In the genomic region with DNA sequence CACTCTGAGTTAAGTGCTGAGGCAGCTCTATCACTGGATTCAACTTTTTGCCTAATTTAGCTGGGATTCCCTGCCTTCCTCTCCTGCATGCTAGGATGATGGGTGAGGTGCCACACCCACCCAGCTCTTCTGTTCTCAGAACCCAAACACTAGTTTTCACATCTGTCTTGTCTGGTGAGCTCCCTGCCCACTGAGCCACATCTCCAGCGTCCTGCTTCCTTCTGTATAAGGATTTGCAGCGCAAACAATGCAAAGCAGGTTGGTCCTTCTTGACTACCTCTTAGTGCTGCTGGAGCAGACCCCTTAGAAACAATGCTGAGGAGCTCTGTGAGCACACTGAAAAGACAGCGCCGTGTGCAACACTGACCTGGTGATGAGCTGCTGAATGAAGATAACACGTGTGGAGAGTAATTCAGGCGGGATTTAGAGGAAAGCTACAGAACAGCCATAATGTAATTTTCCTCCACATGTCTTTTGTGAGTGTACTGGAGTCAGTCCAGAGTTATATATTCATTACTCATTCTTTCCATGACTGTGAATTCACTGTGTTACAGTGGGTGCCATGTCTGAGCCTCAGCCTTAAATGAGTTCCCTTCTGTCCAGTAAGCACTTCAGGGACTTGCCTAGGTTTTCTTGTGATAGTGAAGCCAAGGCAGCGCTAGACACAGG, we compare ENCODE assay signal across 14 mouse cellular contexts. TPM values are rescaled to one million over a fixed set of nuclear protein-coding genes. Genes with fewer than 3 reads are reported as not detected.
DNase-seq lines count a peak whose midpoint lies in the region; ATAC-seq and TF ChIP-seq lines count a peak whose summit lies in the region.
"Had no signal": no experiment of that assay in that cellular context is flagged by ENCODE, and none has a peak within 500 bp of the region (broad histone marks: within the 10 kb centered on the region; RNA-seq: fewer than 3 reads in every experiment).

No protein-coding gene starts in this region.

- TF ChIP-seq POLR2A in liver, adult 2 months (IDR thresholded peaks at IDR 0.05; ENCODE audit: extremely low read depth, insufficient read depth, low read length): no peak

- no peaks in the 10 kb centered on the region for H3K9me3 ChIP-seq in heart, embryonic 14.5 days (ENCODE audit: control insufficient read depth, low read length)
- no peaks in the 10 kb centered on the region for H3K9me3 ChIP-seq in liver, embryonic 12.5 days (replicated peaks)
- H3K9me3 ChIP-seq: neural tube, embryonic 12.5 days had no signal

- ATAC-seq in heart, embryonic 14.5 days (ENCODE audit: insufficient number of reproducible peaks, insufficient read depth, low FRiP score, low read depth): no peak
- ATAC-seq in liver, embryonic 12.5 days: no peak

- WGBS in heart, embryonic 14.5 days: 57% methylated on average over 7 of the region's 7 CpGs
- WGBS in liver, adult 2 months: 74% methylated on average over 7 of the region's 7 CpGs
- 50% methylated on average over 7 of the region's 7 CpGs for WGBS in liver, embryonic 12.5 days (ENCODE audit: insufficient replicate concordance)

- no peak overlapping the region for H3K9ac ChIP-seq in heart, embryonic 14.5 days (ENCODE audit: low read length)
- no peak overlapping the region for H3K9ac ChIP-seq in liver, adult 2 months (ENCODE audit: low read depth, low read length)
- H3K9ac ChIP-seq in liver, embryonic 12.5 days: no peak overlapping the region
- H3K9ac ChIP-seq: neural tube, embryonic 12.5 days had no signal

- H3K4me3 ChIP-seq in heart, embryonic 14.5 days (ENCODE audit: control insufficient read depth in 1 of 2, insufficient read depth in 1 of 2, low read depth in 1 of 2, low read length in 2 of 2): no peak overlapping the region
- no peak overlapping the region for H3K4me3 ChIP-seq in liver, adult 2 months (ENCODE audit: insufficient read depth, low read depth, low read length)
- H3K4me3 ChIP-seq in liver, embryonic 12.5 days: no peak overlapping the region
- H3K4me3 ChIP-seq: megakaryocyte, embryonic 14.5 days; neural tube, embryonic 12.5 days had no signal

- peaks cover 3 to 8% of the 10 kb centered on the region in 2 experiments for H3K4me1 ChIP-seq in heart, embryonic 14.5 days (ENCODE audit: control insufficient read depth in 2 of 2, insufficient read depth in 2 of 2, low read length in 2 of 2)
- H3K4me1 ChIP-seq in liver, adult 2 months (ENCODE audit: control insufficient read depth, insufficient read depth, low read length): peaks cover 2% of the 10 kb centered on the region; the same call in 1 of the 2 replicates
- peaks cover 27% of the 10 kb centered on the region for H3K4me1 ChIP-seq in liver, embryonic 12.5 days
- H3K4me1 ChIP-seq: neural tube, embryonic 12.5 days had no signal

- peak overlapping the region; percentile 16 to 37; a peak in 2 of 4 replicates for H3K27ac ChIP-seq in heart, embryonic 14.5 days (replicated peaks in 1 of 2; ENCODE audit: control insufficient read depth in 1 of 2, insufficient read depth in 1 of 2, low read depth in 2 of 2, low read length in 2 of 2)
- peak overlapping the region; percentile 51 for H3K27ac ChIP-seq in liver, adult 2 months (replicated peaks; ENCODE audit: insufficient read depth, low read depth, low read length)
- peak overlapping the region; percentile 16; the same call in 1 of the 2 replicates for H3K27ac ChIP-seq in liver, embryonic 12.5 days
- H3K27ac ChIP-seq: neural tube, embryonic 12.5 days had no signal

- no peaks in the 10 kb centered on the region for H3K79me2 ChIP-seq in liver, adult 2 months (ENCODE audit: control insufficient read depth, insufficient read depth, low read length)

- no peak overlapping the region for H3K4me2 ChIP-seq in heart, embryonic 14.5 days (ENCODE audit: low read length)
- H3K4me2 ChIP-seq in liver, embryonic 12.5 days: no peak overlapping the region
- H3K4me2 ChIP-seq: neural tube, embryonic 12.5 days had no signal

- no peak for TF ChIP-seq CTCF in liver, adult 2 months (IDR thresholded peaks at IDR 0.05; ENCODE audit: low read depth, low read length)

- no peaks in the 10 kb centered on the region for H3K36me3 ChIP-seq in heart, embryonic 14.5 days (ENCODE audit: control insufficient read depth, insufficient read depth, low read length)
- no peaks in the 10 kb centered on the region for H3K36me3 ChIP-seq in liver, adult 2 months (ENCODE audit: control insufficient read depth, insufficient read depth, low read length)
- no peaks in the 10 kb centered on the region for H3K36me3 ChIP-seq in liver, embryonic 12.5 days
- H3K36me3 ChIP-seq: neural tube, embryonic 12.5 days had no signal

- H3K27me3 ChIP-seq in heart, embryonic 14.5 days (ENCODE audit: control insufficient read depth, insufficient read depth, low read length): no peaks in the 10 kb centered on the region
- no peaks in the 10 kb centered on the region for H3K27me3 ChIP-seq in liver, adult 2 months (ENCODE audit: control insufficient read depth, insufficient read depth, low read length)
- H3K27me3 ChIP-seq in liver, embryonic 12.5 days (replicated peaks): no peaks in the 10 kb centered on the region; the same call in 1 of the 2 replicates
- H3K27me3 ChIP-seq: megakaryocyte, embryonic 14.5 days; neural tube, embryonic 12.5 days had no signal

- DNase-seq in heart, adult 8-10 months (ENCODE audit: low spot score): no peak
- no peak for DNase-seq in liver, adult 2 months (ENCODE audit: extremely low read depth, low read depth, low spot score)
- DNase-seq in liver: no peak
- peak; percentile 61 for DNase-seq in MN1 (ENCODE audit: low spot score)
- DNase-seq in thymus, postnatal 0 days (ENCODE audit: low spot score): no peak
- DNase-seq in testis, postnatal 10 days (ENCODE audit: low spot score): no peak
- DNase-seq: gastrocnemius, postnatal 36 days; layer of hippocampus, postnatal 36 days; right cerebral cortex, postnatal 14 days; thymus, adult 2 months had no signal

RNA-seq across cellular contexts. Expression of gene Stard9, which starts 23.5 kb away (rescaled TPM):
- 5.7 and 6.3 TPM in 2 replicates for polyA plus RNA-seq in heart, embryonic 14.5 days (2014; fragmentation: Nextera tagmentation; extraction: Ambion mirVana)
- 1 to 10 TPM; 6.1 to 8.5 (median 6.5) TPM for total RNA-seq in heart, adult 8-10 months (2022)
- 3.3 and 4.4 TPM in 2 replicates for total RNA-seq in liver, adult 2 months (2014; rRNA removed)
- polyA plus RNA-seq in liver, adult 2 months (2012; rRNA removed): 0.78 and 1.4 TPM in 2 replicates
- 1.4 and 1.7 TPM in 2 replicates for polyA plus RNA-seq in liver, embryonic 12.5 days (2016; fragmentation: Nextera tagmentation; extraction: Ambion mirVana)
- 1.5 and 2.3 TPM in 2 replicates for polyA plus RNA-seq in thymus, postnatal 0 days (2015; fragmentation: Nextera tagmentation; extraction: Ambion mirVana)

RNA-seq across cellular contexts. Expression of gene Lrrc57, which starts 43.1 kb away (rescaled TPM):
- polyA plus RNA-seq in heart, embryonic 14.5 days (2014; fragmentation: Nextera tagmentation; extraction: Ambion mirVana): 22.0 and 22.9 TPM in 2 replicates
- 10 to 100 TPM; 14.3 to 21.5 (median 17.8) TPM for total RNA-seq in heart, adult 8-10 months (2022)
- total RNA-seq in liver, adult 2 months (2014; rRNA removed): 8.7 and 10.1 TPM in 2 replicates
- polyA plus RNA-seq in liver, adult 2 months (2012; rRNA removed): 6.3 and 7.0 TPM in 2 replicates
- 16.0 and 18.0 TPM in 2 replicates for polyA plus RNA-seq in liver, embryonic 12.5 days (2016; fragmentation: Nextera tagmentation; extraction: Ambion mirVana)
- 22.0 and 25.2 TPM in 2 replicates for polyA plus RNA-seq in thymus, postnatal 0 days (2015; fragmentation: Nextera tagmentation; extraction: Ambion mirVana)

RNA-seq across cellular contexts. Expression of gene Haus2, which starts 43.2 kb away (rescaled TPM):
- polyA plus RNA-seq in heart, embryonic 14.5 days (2014; fragmentation: Nextera tagmentation; extraction: Ambion mirVana): 19.7 and 21.9 TPM in 2 replicates
- total RNA-seq in heart, adult 8-10 months (2022): 10 to 100 TPM in 3 of 4 experiments, 1 to 10 TPM in 1; 10.0 to 12.1 (median 11.4) TPM
- 8.2 and 8.7 TPM in 2 replicates for total RNA-seq in liver, adult 2 months (2014; rRNA removed)
- 1.8 and 2.2 TPM in 2 replicates for polyA plus RNA-seq in liver, adult 2 months (2012; rRNA removed)
- 21.7 and 21.8 TPM in 2 replicates for polyA plus RNA-seq in liver, embryonic 12.5 days (2016; fragmentation: Nextera tagmentation; extraction: Ambion mirVana)
- polyA plus RNA-seq in thymus, postnatal 0 days (2015; fragmentation: Nextera tagmentation; extraction: Ambion mirVana): 20.5 and 25.8 TPM in 2 replicates
